Mouse (Mus musculus): Measurements from ENCODE around the gene Ech1. TPM values are rescaled to one million over a fixed set of nuclear protein-coding genes. Genes with fewer than 3 reads are reported as not detected.
A peak's percentile ranks its signal among the peaks of the same experiment; 100 is the strongest.

Gene Ech1
- total RNA-seq, 2 experiments from 2014 or later, result 58.2 to 61.2 TPM

DNA sequence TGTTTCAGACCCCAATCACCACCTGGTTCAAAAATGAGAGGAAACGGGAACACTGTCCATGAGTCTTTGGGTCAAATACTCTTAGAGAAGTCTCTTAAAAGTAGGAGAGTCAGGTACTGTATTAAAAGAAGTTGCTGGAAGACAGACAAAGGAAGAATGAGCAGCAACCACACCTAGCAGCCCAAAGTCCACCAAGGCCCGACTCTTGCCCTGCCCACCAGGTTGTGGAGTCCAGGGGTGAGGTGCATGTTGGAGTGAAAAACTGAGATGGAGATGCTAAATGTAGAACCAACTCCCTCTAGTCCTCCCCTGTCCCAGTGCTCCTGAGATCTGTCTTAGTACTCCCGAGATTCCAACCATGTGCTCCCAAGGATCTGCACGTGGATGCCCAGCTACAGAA lies 25.6 kb downstream of the Ech1 start:
- DNase-seq (ENCODE audit: low spot score in 2 of 2), result no peak

DNA sequence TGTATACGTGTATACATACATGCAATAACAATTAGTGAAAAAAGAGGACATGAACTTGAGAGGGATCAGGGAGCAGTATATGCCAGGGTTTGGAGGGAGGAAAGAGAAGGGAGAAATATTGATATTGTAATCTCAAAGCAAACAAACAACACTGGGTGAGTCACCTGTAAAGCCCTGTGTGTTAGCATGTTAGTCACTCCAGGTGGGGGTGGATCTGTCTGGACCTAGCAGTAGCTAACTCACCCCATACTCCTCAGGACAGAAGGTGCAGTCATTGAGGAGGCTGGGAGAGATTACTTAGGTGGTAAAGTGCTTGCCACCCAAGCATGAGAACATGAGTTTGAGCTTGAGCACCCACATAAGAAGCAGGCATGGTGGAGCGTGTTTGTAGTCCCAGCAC lies 34.9 kb downstream of the Ech1 start:
- DNase-seq (ENCODE audit: low spot score in 2 of 2), result no peak

DNA sequence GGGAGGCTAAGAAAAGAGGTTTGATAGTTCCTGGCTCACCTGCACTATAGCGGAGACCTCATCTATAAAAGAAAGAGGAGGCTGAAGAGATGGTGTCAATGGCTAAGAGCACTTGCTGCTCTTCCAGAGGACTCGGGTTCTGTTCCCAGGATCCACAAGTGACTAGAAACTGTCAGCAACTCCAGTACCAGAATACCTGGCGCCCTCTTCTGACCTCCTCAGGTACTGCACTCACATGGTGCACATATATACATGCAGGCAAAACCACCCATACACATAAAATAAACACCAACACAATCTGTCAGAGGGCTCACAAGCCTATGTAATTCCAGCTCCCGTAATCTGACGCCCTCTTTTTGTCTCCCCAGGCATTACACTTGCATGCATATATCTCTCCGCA lies 35.9 kb downstream of the Ech1 start:
- DNase-seq (ENCODE audit: low spot score in 2 of 2), result no peak

DNA sequence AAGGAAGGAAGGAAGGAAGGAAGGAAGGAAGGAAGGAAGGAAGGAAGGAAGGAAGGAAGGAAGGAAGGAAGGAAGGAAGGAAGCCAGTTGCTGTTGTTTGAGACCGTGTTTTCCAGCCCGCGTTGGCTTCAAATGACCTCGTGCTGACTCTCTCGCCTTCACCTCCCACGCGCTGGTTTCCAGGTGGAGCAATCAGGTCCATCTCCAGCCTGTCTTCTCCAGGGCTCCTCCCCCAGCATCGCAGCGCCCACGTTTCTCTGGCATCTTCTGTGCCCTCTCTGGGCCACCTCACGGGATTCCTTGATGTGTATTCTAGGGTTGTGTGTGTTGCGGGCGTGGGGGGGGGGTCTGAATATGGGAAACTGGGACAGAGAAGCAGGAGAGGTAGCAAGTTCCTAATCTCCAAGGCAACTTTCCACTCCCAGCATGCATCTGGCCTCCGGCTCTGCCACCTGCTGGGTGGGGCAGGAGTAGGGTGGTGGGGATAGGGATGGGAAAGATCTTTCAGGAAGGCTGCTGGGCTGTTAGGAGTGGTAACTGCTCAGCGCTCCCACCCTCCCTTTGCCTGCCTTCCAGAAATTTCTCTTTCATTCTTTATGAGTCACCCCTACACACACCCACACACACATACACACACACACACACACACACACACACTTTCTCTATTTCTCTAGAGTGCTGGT lies 37.9 kb downstream of the Ech1 start:
- peak; percentile 14 to 44 for DNase-seq (ENCODE audit: low spot score in 2 of 2)

DNA sequence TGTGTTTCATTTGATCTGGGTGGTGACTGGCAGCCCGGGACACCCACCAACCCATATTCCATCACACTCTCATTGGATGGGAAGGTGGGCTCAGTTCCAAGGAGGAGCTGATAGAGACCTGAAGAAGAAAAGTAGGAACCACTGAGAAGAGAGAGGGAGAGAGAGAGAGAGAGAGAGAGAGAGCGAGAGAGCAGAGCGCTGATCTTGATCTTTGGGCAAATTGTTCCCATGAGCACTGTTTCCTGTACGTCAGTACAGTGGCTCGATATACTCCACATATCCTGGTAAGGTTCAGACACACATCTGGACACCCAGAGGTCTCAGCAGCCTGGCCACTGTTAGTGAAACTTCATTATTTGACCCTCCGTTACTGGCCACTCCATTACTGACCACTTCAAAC lies 38.5 kb downstream of the Ech1 start, which contains the start of gene Lgals7:
Lgals7 (plus strand) TSS at position 314 of the 400 bp plus-strand sequence.
- DNase-seq (ENCODE audit: low spot score in 2 of 2), result no peak

DNA sequence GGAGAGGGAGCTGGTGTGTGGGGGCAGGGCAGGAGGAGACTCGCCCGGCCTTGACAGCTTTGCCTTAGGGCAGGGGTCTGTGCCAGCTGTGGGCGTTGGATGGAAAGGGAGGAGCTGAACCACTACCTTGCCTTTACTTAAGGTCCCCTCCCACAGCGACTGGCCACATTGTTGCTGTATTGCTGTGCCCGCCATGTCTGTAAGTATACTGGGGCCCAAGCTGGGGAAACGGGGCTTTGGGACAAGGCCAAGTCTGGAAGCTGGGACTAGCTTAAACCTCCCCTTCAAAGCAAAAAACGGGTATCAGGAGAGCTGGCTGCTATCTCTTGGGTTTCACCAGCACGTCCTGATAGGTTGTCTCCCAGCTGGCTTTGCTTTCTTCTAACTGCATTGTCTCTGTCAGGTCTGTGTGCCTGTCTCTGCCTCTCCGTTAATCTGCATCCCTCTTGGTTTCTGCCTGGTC lies 39.3 kb downstream of the Ech1 start:
- no peak for DNase-seq (ENCODE audit: low spot score in 2 of 2)

DNA sequence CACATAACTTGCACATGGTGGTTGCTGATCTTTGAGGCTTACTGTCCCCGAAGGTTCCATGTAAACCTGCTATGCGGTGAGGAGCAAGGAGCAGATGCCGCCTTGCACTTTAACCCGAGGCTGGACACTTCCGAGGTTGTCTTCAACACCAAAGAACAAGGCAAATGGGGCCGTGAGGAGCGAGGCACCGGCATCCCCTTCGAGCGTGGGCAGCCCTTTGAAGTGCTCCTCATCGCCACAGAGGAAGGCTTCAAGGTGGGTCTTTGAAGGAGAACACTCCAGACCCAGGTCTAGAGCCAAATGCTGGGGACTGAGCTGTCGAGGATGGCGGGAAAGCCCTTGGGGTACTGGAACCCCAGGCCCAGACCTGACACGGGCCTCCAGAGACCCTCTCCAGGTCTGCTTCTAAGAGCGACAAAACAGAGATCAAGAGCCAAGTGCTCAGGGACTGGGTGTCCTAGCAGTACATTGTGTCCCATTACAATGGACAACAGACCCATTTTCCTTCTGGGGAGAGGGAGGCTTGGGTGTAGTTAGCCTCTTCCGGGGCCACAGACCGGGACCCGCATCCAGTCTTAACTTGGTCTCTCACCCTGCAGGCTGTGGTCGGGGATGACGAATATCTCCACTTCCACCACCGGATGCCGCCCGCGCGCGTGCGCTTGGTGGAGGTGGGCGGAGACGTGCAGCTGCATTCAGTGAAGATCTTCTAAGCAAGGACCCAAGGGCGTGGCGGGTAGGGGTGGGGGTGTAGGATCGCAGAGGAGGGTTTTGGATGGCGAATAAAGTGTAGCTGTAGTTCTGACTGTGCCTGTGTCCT lies 40.7 kb downstream of the Ech1 start:
- DNase-seq (ENCODE audit: low spot score in 2 of 2), result peak; percentile 46 to 56

DNA sequence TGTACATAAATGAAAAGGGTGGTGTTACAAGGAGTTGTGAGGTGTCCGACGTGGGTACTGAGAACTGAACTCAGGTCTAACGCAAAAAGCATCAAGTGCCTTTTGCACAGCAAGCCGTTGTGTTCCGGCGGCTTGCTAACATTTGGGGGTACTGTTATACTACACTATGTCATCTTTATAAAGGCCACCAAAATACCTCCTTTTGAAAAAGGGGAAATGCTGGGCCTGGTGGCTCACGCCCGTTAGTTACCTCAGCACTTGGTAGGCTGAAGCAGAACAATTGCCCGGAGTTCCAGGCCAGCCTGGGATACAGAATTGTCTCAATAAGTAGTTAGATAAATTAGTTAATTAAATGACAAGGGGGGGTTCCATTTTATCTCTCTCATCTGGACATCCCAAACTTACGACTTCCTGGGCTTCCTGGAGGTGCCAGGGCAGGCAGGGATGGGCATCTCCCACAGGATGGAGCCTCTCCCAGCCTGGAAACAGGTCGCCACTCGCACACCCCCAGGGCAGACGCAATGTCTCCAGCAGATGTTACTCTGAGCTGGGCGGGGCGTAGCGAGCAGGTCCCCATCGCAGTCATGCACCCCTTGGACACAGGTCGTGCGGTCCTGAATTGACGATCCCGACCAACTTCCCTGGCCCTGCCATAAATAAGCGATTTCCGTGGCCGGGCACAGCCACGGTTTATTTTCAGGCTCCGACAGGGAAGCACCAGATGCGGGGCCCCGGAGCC lies 41.9 kb downstream of the Ech1 start:
- no peak for DNase-seq (ENCODE audit: low spot score in 2 of 2)

DNA sequence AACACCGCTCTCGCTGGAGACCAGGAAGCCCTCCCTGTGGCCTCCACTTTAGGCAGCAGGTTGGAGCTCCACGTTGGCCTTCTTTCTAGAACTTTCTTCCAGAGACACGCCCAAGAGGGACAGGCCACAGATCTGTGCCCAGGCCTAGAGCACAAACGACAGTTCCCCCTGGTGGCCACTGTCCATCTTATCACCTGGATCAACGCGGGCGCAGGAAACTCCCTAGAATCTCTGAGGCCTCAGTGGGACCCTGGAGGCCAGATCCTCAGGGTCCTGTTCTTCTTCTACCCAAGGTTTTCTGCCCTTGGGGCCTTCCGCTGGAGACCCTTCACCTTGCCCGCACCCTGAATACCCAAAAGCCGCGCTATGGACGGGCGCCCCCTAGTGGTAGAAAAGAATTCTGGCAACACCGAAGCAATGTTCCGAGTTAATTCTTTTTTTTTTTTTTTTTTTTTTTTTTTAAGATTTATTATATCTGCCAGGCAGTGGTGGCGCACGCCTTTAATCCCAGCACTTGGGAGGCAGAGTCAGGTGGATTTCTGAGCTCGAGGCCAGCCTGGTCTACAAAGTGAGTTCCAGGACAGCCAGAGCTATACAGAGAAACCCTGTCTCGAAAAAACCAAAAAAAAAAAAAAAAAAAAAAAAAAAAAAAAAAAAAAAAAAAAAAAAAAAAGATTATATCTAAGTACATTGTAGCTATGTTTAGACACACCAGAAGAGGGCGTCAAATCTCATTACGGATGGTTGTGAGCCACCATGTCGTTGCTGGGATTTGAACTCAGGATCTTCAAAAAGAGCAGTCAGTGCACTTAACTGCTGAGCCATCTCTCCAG lies 42.7 kb downstream of the Ech1 start:
- DNase-seq (ENCODE audit: low spot score in 2 of 2), result peak; percentile 54 to 67

DNA sequence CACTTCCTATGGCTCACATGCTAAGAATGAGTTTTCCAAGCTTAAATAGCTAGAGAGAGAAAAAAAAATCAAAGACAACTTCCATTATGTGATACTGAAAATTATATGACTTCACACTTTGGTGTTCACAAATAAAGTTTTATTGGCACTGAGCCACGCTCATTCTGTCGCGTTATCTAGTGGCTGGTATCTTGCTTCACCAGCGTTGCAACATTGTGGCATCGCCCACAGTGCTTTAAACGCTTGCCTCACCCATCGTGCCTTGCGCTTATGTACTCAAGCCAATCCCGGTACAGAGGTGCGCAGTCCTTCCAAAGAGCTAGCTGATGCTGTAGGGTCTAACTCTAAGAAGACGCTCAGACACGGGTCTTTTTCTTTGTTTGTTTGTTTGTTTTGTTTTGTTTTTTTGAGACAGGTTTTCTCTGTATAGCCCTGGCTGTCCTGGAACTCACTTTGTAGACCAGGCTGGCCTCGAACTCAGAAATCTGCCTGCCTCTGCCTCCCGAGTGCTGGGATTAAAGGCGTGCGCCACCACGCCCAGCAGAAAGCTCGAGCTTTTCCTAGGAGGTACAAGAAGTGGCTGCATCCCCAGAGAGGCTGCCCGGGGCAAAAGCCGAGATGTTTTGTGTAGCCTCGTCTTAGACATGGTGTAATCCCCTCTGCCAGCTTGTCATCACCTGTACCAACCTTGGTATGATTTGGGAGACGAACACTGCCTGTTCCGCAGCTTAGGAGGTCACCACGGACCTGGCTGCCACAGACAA lies 46.1 kb downstream of the Ech1 start:
- no peak for DNase-seq (ENCODE audit: low spot score in 2 of 2)

DNA sequence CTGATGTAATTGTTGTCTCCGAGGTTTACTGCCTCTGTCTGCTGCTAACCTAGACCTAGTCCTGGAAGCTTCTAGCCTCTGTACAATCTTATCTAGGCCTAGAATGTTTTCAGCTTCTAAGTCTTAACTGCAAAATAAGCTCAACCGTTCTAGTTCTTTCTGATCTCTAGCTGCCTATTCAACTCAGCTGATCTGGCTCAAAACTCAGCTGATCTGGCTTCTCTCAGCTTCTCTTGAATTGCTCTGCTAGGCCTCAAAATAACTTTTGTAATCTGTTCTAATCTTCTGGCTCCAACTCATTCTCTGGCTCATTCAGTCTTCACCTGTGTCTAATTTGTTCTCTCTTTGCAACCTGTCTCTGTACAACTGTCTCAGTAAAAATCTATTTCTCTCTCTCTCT lies 49.5 kb downstream of the Ech1 start:
- DNase-seq (ENCODE audit: low spot score in 2 of 2), result no peak

DNA sequence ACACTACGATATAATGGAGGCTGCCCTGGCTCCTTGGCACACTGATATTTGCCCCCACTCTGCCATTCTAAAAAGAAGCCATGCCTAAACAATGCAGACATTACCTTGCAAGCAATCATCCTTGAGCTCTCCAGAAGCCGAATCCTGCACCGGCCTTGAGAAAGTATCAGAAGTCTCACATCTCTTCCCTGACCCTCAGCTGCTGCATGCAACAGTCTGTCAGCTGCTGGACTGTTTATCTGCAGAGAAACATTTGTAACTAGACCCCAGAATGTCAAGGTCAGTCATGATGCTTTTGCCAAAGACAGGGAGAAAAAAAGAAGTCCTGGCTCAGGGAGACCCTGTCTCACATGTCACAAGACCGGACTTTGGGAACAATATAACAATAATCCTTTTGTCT lies 51.1 kb downstream of the Ech1 start:
- DNase-seq (ENCODE audit: low spot score in 2 of 2), result no peak

DNA sequence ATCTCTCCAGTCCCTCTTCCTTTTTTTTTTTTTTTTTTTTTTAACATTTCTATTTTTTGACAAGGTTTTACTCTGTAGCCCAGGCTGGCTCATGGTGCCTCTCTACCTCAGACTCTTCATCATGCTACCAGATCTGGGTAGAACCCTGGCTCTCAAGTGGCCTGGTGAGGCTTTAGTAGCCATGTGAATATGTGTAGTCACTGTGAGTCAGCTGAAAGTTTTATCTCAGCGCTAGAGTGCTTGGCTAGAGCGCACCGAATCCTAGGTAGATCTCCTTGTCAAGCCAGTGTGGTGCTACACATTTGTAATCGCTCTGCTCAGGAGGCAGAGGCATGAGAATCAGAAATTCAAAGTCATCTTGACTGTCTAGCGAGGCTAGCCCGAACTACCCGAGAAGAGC lies 52.1 kb downstream of the Ech1 start:
- no peak for DNase-seq (ENCODE audit: low spot score in 2 of 2)

DNA sequence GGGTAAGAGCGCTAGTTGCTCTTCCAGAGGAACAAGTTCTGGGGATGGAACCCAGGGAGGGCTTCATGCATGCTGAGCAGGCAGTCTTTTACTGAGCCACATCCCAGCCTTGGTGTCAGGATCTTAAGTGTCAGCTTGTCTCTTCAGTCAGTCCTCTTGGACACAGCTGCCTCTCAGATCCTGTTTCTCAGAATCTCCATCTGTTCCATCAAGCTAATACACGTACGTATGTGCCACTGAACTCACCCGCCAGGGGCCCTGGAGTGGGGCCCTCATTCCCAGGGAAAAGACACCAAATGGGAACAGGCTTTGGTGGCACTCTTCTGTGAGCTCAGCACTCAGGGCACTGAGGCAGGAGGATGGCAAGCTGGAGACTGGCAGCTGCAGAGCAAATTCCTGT lies 52.8 kb downstream of the Ech1 start:
- no peak for DNase-seq (ENCODE audit: low spot score in 2 of 2)

DNA sequence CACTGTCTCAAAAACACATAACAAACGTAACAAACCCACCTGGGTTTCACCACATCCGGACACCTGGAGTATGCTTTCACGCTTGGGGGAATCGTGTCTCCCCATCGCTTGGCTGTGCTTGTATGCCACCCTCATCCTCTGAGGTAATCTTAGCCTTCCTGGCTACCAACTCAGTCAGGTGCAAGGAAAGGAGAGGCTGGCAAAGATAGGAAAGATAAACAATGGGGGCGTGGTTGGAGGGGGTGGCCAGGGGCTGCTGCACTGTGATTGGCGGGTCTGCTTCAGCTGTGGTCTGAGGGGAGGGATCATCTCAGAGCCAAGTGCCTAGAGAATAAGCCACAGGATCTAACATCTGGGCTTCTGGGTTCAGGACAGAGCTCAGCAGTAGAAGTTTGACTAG lies 54.6 kb downstream of the Ech1 start:
- DNase-seq (ENCODE audit: low spot score in 2 of 2), result no peak

DNA sequence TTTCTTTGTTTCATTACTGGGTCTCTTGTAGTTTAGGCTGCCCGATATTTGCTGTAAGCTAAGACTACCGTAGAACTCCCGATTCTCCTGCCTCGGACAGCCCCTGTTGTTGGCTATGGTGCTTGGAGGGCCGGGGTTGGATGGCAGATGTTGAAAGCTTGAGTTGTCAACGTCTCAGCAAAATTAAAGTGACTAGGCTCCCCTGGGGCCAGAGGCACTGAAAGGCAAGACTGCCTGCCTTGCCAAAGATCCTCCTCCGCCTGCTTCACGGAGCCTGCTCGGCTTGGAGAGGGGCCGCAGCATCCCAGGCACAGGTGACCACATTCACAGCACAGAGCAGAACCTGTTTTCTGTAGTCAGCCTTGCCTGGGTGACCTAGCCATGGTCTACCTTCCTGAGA lies 55.5 kb downstream of the Ech1 start:
- DNase-seq (ENCODE audit: low spot score in 2 of 2), result no peak

DNA sequence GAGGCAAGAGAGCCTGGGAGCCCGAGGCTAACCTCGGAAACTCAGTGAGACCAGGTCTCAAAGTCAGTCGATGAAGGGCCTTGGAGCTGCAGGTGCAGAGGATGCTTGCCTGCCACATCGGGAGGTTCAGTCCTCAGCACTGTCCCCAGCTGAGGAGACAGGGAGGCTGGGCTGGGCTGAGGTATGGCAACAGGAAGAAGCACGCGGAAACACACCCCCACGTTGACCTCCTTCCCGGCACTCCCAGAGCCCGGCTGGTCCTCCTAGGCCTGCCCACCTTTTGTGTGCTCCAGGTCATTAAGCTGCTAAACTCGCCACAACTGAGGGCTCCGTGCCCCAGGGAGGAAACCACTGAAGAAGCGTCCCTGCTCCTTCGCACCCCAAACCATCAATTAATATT lies 56.2 kb downstream of the Ech1 start, which contains the start of gene Capn12:
Capn12 (plus strand) TSS at position 224 of the 400 bp plus-strand sequence.
- no peak for DNase-seq (ENCODE audit: low spot score in 2 of 2)

Measured in layer of hippocampus, postnatal 14 days (tissue).